Mouse (Mus musculus): Measurements from ENCODE around the gene Trub2. TPM values are rescaled to one million over a fixed set of nuclear protein-coding genes. Genes with fewer than 3 reads are reported as not detected.

The Trub2 gene
- polyA plus RNA-seq, 1 experiment from 2014 or later: 23.3 TPM

DNA sequence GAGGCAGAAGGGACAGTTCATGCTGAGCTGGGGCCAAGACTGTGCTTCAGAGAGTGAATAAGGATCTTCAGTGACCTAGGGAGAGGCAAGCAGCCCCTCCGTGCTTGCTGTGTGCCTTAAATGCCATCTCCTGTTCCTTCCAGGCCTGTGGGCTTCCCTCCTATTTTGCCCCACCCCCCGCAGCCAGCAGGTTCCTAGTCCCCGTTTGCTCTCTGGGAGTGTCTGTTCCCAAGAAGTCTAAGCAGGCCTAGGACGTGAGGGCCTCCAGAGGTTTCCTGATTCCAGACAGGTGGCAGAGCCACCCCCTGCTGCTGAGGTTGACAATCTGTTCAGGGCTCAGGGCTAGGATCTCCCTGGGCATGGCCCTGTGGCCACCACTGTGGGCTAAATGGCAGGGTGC is 49.5 kb downstream of the Trub2 start:
- no peak overlapping the region for H3K27ac ChIP-seq (replicated peaks in 1 of 2; ENCODE audit: control insufficient read depth in 1 of 2, insufficient read depth in 1 of 2, low read depth in 2 of 2, low read length in 2 of 2)
- no peak for ATAC-seq (ENCODE audit: insufficient number of reproducible peaks, insufficient read depth, low FRiP score, low read depth)
- H3K9me3 ChIP-seq (ENCODE audit: control insufficient read depth, low read length): no peaks in the 10 kb centered on the region
- no peak overlapping the region for H3K4me3 ChIP-seq (ENCODE audit: control insufficient read depth in 1 of 2, insufficient read depth in 1 of 2, low read depth in 1 of 2, low read length in 2 of 2)
- H3K27me3 ChIP-seq (ENCODE audit: control insufficient read depth, insufficient read depth, low read length): no peaks in the 10 kb centered on the region
- 57% methylated on average over 4 of the region's 4 CpGs for WGBS
- no peak overlapping the region for H3K4me2 ChIP-seq (ENCODE audit: low read length)
- H3K4me1 ChIP-seq (ENCODE audit: control insufficient read depth in 2 of 2, insufficient read depth in 2 of 2, low read length in 2 of 2): peaks cover 5 to 12% of the 10 kb centered on the region in 2 experiments; a peak in 2 of 4 replicates
- H3K9ac ChIP-seq (ENCODE audit: low read length): no peak overlapping the region
- H3K36me3 ChIP-seq (ENCODE audit: control insufficient read depth, insufficient read depth, low read length): peaks cover 60% of the 10 kb centered on the region

DNA sequence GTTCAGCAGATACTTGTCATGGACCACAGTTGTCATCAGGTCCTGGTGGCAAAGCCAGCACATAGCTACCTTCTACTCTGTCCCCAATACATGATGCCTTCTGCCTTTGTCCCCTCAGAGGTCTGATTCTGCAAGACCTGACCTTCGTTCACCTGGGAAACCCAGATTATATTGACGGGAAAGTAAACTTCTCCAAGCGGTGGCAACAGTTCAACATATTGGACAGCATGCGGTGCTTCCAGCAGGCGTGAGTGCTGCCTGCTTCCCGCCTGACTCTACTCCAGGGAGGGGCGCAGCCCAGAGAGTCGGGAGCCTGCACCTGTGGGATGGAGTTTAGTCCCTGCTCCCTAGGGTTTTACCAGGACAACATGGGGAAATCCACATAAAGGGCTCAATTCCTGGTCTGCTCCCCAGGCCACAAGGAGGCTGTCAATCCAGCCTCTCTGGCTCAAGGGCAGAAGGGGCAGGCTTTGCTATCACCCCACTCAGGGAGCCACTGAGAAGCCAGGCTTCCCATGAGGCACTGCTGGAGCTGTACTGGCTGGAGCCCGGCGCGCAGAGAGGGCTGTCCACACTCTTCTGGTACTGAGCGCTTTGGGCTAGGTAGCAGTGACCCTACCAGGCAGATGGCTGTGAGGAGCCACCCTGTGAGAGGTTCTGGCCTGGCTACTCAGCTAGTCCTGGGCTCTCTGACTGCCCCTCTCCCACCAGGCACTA is 50.9 kb downstream of the Trub2 start:
- Histone ChIP-seq H3K27ac (replicated peaks in 1 of 2; ENCODE audit: control insufficient read depth in 1 of 2, insufficient read depth in 1 of 2, low read depth in 2 of 2, low read length in 2 of 2) (peak overlapping the region; percentile 34 to 50), H3K4me2 (ENCODE audit: low read length) (no peak overlapping the region), H3K27me3 (ENCODE audit: control insufficient read depth, insufficient read depth, low read length) (no peaks in the 10 kb centered on the region), H3K4me1 (ENCODE audit: control insufficient read depth in 2 of 2, insufficient read depth in 2 of 2, low read length in 2 of 2) (peaks cover 5 to 12% of the 10 kb centered on the region in 2 experiments; a peak in 2 of 4 replicates), H3K9me3 (ENCODE audit: control insufficient read depth, low read length) (no peaks in the 10 kb centered on the region), H3K36me3 (ENCODE audit: control insufficient read depth, insufficient read depth, low read length) (peaks cover 71% of the 10 kb centered on the region), H3K9ac (ENCODE audit: low read length) (no peak overlapping the region), H3K4me3 (ENCODE audit: control insufficient read depth in 1 of 2, insufficient read depth in 1 of 2, low read depth in 1 of 2, low read length in 2 of 2) (no peak overlapping the region)
- peak; percentile 23; the same call in 1 of the 2 replicates for ATAC-seq (ENCODE audit: insufficient number of reproducible peaks, insufficient read depth, low FRiP score, low read depth)
- WGBS: 58% methylated on average over 12 of the region's 12 CpGs

DNA sequence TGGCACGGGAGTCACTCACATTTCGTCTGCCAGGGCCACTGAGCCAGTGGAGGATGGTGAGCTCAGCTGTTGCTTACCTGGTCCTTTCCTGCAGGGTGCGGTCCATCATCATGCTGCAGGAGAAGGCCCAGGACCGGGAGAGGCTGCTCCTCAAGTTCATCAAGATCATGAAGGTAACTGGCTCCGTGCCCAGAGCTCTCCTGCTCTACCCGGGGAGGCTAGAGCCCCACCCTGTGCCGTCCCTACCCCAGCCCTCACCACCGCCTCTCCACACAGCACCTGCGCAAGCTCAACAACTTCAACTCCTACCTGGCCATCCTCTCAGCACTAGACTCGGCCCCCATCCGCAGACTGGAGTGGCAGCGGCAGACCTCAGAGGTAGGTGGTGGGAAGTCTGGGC is 52.6 kb downstream of the Trub2 start:
- Histone ChIP-seq H3K9me3 (ENCODE audit: control insufficient read depth, low read length) (no peaks in the 10 kb centered on the region), H3K36me3 (ENCODE audit: control insufficient read depth, insufficient read depth, low read length) (peaks cover 84% of the 10 kb centered on the region), H3K9ac (ENCODE audit: low read length) (no peak overlapping the region), H3K27ac (replicated peaks in 1 of 2; ENCODE audit: control insufficient read depth in 1 of 2, insufficient read depth in 1 of 2, low read depth in 2 of 2, low read length in 2 of 2) (no peak overlapping the region), H3K27me3 (ENCODE audit: control insufficient read depth, insufficient read depth, low read length) (no peaks in the 10 kb centered on the region), H3K4me1 (ENCODE audit: control insufficient read depth in 2 of 2, insufficient read depth in 2 of 2, low read length in 2 of 2) (peaks cover 5 to 12% of the 10 kb centered on the region in 2 experiments; a peak in 2 of 4 replicates), H3K4me2 (ENCODE audit: low read length) (no peak overlapping the region), H3K4me3 (ENCODE audit: control insufficient read depth in 1 of 2, insufficient read depth in 1 of 2, low read depth in 1 of 2, low read length in 2 of 2) (no peak overlapping the region)
- no peak for ATAC-seq (ENCODE audit: insufficient number of reproducible peaks, insufficient read depth, low FRiP score, low read depth)
- WGBS: 86% methylated on average over 12 of the region's 12 CpGs

DNA sequence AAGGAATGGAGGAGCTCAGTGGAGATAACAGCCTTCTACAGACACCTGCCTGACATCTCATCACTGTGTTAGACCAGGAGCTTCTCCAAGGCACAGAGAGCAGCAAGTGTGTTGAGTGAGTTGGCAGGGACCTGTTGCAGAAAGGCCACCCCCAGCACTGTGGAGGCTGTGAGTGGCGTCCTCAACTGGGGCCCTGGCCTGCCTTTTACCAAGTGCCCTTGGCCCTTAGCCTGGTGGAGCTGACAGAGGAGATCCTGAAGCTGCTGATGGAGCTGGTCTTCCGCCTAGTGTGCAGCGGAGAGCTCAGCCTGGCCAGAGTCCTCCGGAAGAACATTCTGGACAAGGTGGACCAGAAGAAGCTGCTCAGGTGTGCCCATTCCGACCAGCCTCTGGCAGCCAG is 55.0 kb downstream of the Trub2 start:
- Histone ChIP-seq H3K4me2 (ENCODE audit: low read length) (no peak overlapping the region), H3K9me3 (ENCODE audit: control insufficient read depth, low read length) (no peaks in the 10 kb centered on the region), H3K36me3 (ENCODE audit: control insufficient read depth, insufficient read depth, low read length) (peaks cover 82% of the 10 kb centered on the region), H3K27me3 (ENCODE audit: control insufficient read depth, insufficient read depth, low read length) (no peaks in the 10 kb centered on the region), H3K4me3 (ENCODE audit: control insufficient read depth in 1 of 2, insufficient read depth in 1 of 2, low read depth in 1 of 2, low read length in 2 of 2) (no peak overlapping the region), H3K9ac (ENCODE audit: low read length) (no peak overlapping the region), H3K27ac (replicated peaks in 1 of 2; ENCODE audit: control insufficient read depth in 1 of 2, insufficient read depth in 1 of 2, low read depth in 2 of 2, low read length in 2 of 2) (no peak overlapping the region), H3K4me1 (ENCODE audit: control insufficient read depth in 2 of 2, insufficient read depth in 2 of 2, low read length in 2 of 2) (peaks cover 5 to 12% of the 10 kb centered on the region in 2 experiments; a peak in 2 of 4 replicates)
- ATAC-seq (ENCODE audit: insufficient number of reproducible peaks, insufficient read depth, low FRiP score, low read depth): no peak
- WGBS: 90% methylated on average over 5 of the region's 5 CpGs

DNA sequence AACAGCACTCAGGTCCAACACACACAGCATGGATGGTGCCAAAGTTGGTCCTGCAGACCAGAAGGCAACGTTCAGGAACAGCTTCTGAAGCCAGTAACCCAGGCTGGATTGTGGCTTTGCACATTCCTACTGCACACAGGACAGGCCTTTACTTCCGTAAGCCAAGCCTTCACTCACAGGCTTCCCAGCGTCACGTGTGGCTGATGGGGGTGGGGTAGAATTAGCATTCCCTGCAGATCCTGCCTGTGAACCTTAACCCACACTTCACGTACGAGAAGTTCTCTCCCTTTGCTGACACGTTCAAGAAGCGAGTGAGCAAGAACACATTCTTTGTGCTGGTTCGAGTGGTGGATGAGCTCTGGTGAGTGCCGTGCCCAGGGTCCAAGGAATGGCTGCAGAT is 55.7 kb downstream of the Trub2 start:
- H3K36me3 ChIP-seq (ENCODE audit: control insufficient read depth, insufficient read depth, low read length): peaks cover 81% of the 10 kb centered on the region
- ATAC-seq (ENCODE audit: insufficient number of reproducible peaks, insufficient read depth, low FRiP score, low read depth): no peak

DNA sequence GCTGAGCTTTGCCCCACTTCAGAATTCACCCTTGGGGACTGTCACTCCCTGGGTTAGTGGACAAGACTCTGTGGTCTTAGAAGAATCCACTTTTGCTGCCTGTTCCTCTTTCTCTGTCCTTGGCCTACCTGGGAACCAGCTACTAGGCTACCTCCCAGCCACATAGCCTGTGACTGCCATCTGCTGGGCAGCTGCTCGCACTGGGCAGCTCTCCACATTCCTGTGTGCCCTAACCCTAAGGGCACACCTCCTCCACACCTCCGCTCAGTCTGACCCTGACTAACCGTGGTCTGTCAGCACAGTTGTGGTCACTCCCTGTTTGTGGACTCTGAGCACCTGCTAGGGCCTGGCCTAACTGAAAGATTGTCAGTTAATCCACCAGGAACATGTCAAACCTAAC is 56.8 kb downstream of the Trub2 start:
- Histone ChIP-seq H3K27me3 (ENCODE audit: control insufficient read depth, insufficient read depth, low read length) (no peaks in the 10 kb centered on the region), H3K27ac (replicated peaks in 1 of 2; ENCODE audit: control insufficient read depth in 1 of 2, insufficient read depth in 1 of 2, low read depth in 2 of 2, low read length in 2 of 2) (no peak overlapping the region), H3K4me1 (ENCODE audit: control insufficient read depth in 2 of 2, insufficient read depth in 2 of 2, low read length in 2 of 2) (no peaks in the 10 kb centered on the region), H3K36me3 (ENCODE audit: control insufficient read depth, insufficient read depth, low read length) (peaks cover 85% of the 10 kb centered on the region), H3K4me2 (ENCODE audit: low read length) (no peak overlapping the region), H3K9me3 (ENCODE audit: control insufficient read depth, low read length) (no peaks in the 10 kb centered on the region), H3K4me3 (ENCODE audit: control insufficient read depth in 1 of 2, insufficient read depth in 1 of 2, low read depth in 1 of 2, low read length in 2 of 2) (no peak overlapping the region), H3K9ac (ENCODE audit: low read length) (no peak overlapping the region)
- no peak for ATAC-seq (ENCODE audit: insufficient number of reproducible peaks, insufficient read depth, low FRiP score, low read depth)
- WGBS: 61% methylated on average over 3 of the region's 3 CpGs

More for the DNA sequence above, 55.7 kb downstream of the Trub2 start:
- Histone ChIP-seq H3K27ac (replicated peaks in 1 of 2; ENCODE audit: control insufficient read depth in 1 of 2, insufficient read depth in 1 of 2, low read depth in 2 of 2, low read length in 2 of 2) (no peak overlapping the region), H3K4me2 (ENCODE audit: low read length) (no peak overlapping the region), H3K9ac (ENCODE audit: low read length) (no peak overlapping the region), H3K4me1 (ENCODE audit: control insufficient read depth in 2 of 2, insufficient read depth in 2 of 2, low read length in 2 of 2) (peaks cover 3 to 7% of the 10 kb centered on the region in 2 experiments; a peak in 2 of 4 replicates), H3K4me3 (ENCODE audit: control insufficient read depth in 1 of 2, insufficient read depth in 1 of 2, low read depth in 1 of 2, low read length in 2 of 2) (no peak overlapping the region), H3K27me3 (ENCODE audit: control insufficient read depth, insufficient read depth, low read length) (no peaks in the 10 kb centered on the region), H3K9me3 (ENCODE audit: control insufficient read depth, low read length) (no peaks in the 10 kb centered on the region)
- 84% methylated on average over 10 of the region's 10 CpGs for WGBS

DNA sequence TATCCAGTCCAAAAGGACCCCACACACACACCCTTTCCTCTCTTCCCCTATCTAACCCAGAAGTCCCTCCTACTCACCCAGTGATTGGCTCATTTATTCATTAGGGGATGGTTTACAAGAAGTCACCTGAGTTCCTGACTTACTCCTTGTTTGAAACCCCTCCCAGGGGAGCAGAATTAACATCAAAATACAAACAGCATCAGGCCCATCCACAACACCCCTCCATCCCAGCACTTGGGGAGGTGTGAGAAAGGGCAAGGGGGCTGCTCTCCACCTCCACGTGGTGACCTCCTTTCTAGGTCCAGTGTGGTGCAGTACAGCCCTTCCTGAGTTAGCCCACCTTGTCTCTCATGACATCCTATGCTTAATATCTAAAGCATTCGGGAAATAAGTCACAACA is 58.8 kb downstream of the Trub2 start:
- Histone ChIP-seq H3K4me2 (ENCODE audit: low read length) (no peak overlapping the region), H3K27ac (replicated peaks in 1 of 2; ENCODE audit: control insufficient read depth in 1 of 2, insufficient read depth in 1 of 2, low read depth in 2 of 2, low read length in 2 of 2) (no peak overlapping the region), H3K36me3 (ENCODE audit: control insufficient read depth, insufficient read depth, low read length) (peaks cover 88% of the 10 kb centered on the region), H3K27me3 (ENCODE audit: control insufficient read depth, insufficient read depth, low read length) (no peaks in the 10 kb centered on the region), H3K9me3 (ENCODE audit: control insufficient read depth, low read length) (no peaks in the 10 kb centered on the region), H3K9ac (ENCODE audit: low read length) (no peak overlapping the region), H3K4me3 (ENCODE audit: control insufficient read depth in 1 of 2, insufficient read depth in 1 of 2, low read depth in 1 of 2, low read length in 2 of 2) (no peak overlapping the region), H3K4me1 (ENCODE audit: control insufficient read depth in 2 of 2, insufficient read depth in 2 of 2, low read length in 2 of 2) (no peaks in the 10 kb centered on the region)
- ATAC-seq (ENCODE audit: insufficient number of reproducible peaks, insufficient read depth, low FRiP score, low read depth): no peak
- WGBS: 64% methylated on average over 2 of the region's 2 CpGs
